Mouse (Mus musculus) C2C12 (cell line): Measurements from ENCODE around the gene Sel1l2. TPM values are rescaled to one million over a fixed set of nuclear protein-coding genes. Genes with fewer than 3 reads are reported as not detected.

Experiments
- H3K27me3 ChIP-seq: one replicate; pipeline ENCODE4 v1.6.1; 2011; ENCODE audit not compliant: control insufficient read depth, insufficient read depth, insufficient read length
- H3K36me3 ChIP-seq: one replicate; pipeline ENCODE4 v1.6.1; 2011; ENCODE audit not compliant: control insufficient read depth, insufficient read depth
- H3K4me3 ChIP-seq: one replicate; pipeline ENCODE4 v1.5.1; 2011; ENCODE audit warnings: mild to moderate bottlenecking, control low read depth; ENCODE audit not compliant: poor library complexity, insufficient read depth, severe bottlenecking
- H3K79me2 ChIP-seq: one replicate; pipeline ENCODE4 v1.6.1; 2011; ENCODE audit not compliant: control insufficient read depth, insufficient read depth
- H3K79me3 ChIP-seq: one replicate; pipeline ENCODE4 v1.6.1; 2011; ENCODE audit warnings: low read depth, control low read depth
- H3ac ChIP-seq: one replicate; pipeline ENCODE3; 2011; ENCODE audit warnings: low read depth; ENCODE audit not compliant: control insufficient read depth, insufficient read length
- CEBPB ChIP-seq: IDR thresholded peaks from one replicate; pipeline ENCODE4 v1.6.1; 2011; ENCODE audit warnings: low read depth, mild to moderate bottlenecking, control low read depth, moderate library complexity
- CTCF ChIP-seq: IDR thresholded peaks from one replicate; pipeline ENCODE4 v1.5.1; 2011; ENCODE audit not compliant: control insufficient read depth, insufficient read depth, insufficient read length
- FOSL1 ChIP-seq: IDR thresholded peaks from one replicate; pipeline ENCODE4 v1.8.0; 2011; ENCODE audit warnings: mild to moderate bottlenecking, low read length; ENCODE audit not compliant: poor library complexity, insufficient read depth, severe bottlenecking
- MAX ChIP-seq: IDR thresholded peaks from one replicate; pipeline ENCODE4 v1.6.1; 2011; ENCODE audit warnings: mild to moderate bottlenecking, control low read depth
- MYOD1 ChIP-seq: IDR thresholded peaks from one replicate; pipeline ENCODE4 v1.6.1; 2011; ENCODE audit warnings: low read depth; ENCODE audit not compliant: control insufficient read depth, insufficient read length
- MYOG ChIP-seq: IDR thresholded peaks from one replicate; pipeline ENCODE4 v1.6.1; 2011; ENCODE audit not compliant: control insufficient read depth, insufficient read length; ENCODE audit errors: extremely low read depth
- USF1 ChIP-seq: IDR thresholded peaks from one replicate; pipeline ENCODE4 v1.6.1; 2011; ENCODE audit warnings: low read depth, mild to moderate bottlenecking, control low read depth, moderate library complexity
- long read RNA-seq, 2 experiments: library from polyadenylated mRNA; unstranded; transcript quantifications; one replicate each; pipeline ENCODE4 v2.0.0; 2019 to 2020
- polyA plus RNA-seq: library from polyadenylated mRNA; unstranded; fragments of >200 nt; fragmentation: generic; extraction: Trizol; gene quantifications from one replicate; pipeline ENCODE4 v1.2.1, GENCODE M21; 2012; ENCODE audit warnings: missing spikeins

Gene Sel1l2
- polyA plus RNA-seq: not detected
- long read RNA-seq, experiment 1: 0 reads
- long read RNA-seq, experiment 2: 0 reads

DNA sequence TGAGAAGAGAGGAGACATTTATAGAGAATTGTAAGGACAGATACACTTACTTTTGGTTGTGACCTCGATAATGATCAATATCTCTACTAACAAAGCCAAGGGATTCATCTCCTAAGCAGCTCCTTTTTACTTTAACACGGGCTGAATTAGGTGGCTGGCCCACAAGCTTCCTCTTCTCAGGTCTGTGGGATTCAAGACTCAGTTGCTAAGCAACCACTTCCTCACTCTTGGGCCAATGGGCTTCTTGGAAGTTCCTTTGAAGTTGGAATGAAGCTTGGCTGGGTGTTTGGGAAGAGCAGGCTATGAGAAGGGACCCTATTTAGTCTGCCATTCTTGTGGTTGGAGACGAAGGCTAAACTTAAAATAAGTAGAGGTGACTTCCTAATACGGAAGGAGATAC lies at the start of gene Sel1l2:
TSS of gene Sel1l2 (minus strand) at position 182 of the 400 bp plus-strand sequence.
- Histone ChIP-seq H3K79me2 (no peaks in the 10 kb centered on the region), H3K4me3 (no peak within 1 kb of the TSS), H3K36me3 (no peaks in the 10 kb centered on the region), H3K27me3 (no peaks in the 10 kb centered on the region), H3ac (no peak within 1 kb of the TSS), H3K79me3 (no peaks in the 10 kb centered on the region)
- TF ChIP-seq FOSL1: no peak
- TF ChIP-seq MYOD1: no peak
- TF ChIP-seq CEBPB: no peak
- no peak for TF ChIP-seq CTCF
- TF ChIP-seq MYOG: no peak
- TF ChIP-seq USF1: no peak
- TF ChIP-seq MAX: no peak

DNA sequence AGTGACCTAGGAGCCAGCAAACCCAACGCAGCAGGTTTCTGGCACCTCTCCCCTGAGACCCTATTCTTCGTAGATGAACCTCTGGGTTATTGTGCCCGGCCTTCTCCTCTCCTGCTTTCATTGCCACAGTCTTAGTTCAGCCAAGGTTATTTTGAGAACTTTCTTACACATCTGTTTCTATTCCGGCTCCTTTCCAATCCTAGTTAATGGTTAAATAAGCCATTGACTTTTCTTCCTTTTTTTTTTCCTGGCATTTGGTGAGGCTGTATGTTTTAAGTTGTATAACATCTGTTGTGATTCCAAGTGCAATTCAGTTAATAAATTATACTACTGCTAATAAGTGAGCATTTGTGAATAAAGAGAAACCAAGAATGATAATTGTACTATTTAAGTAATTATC lies 49.6 kb upstream of the Sel1l2 start:
- no peaks in the 10 kb centered on the region for H3K79me3 ChIP-seq
- no peaks in the 10 kb centered on the region for H3K36me3 ChIP-seq
- no peaks in the 10 kb centered on the region for H3K27me3 ChIP-seq
- no peak overlapping the region for H3K4me3 ChIP-seq
- H3ac ChIP-seq: no peak overlapping the region
- TF ChIP-seq MAX (no peak), MYOD1 (no peak), FOSL1 (no peak), USF1 (no peak), CTCF (no peak), CEBPB (no peak), MYOG (no peak)
- H3K79me2 ChIP-seq: no peaks in the 10 kb centered on the region

DNA sequence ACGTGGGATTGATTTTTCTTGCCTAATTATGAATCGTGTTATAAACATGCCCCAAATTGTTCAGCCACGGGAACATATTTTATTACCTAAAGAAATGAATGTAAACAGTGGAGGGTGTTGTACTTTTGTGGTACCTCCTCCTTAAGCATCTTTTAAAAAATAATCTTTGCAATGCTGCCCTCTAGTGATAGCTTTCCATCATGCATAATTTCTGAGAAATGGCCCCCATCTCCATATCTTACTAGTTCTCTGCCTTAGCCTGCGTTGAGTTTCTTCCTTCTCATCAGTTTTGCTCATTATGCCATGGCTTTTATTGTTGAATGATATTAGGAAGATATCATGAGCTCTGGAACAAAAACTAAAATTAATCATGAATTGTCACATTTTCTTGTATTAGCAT lies 37.8 kb upstream of the Sel1l2 start:
- Histone ChIP-seq H3K79me2 (no peaks in the 10 kb centered on the region), H3K36me3 (no peaks in the 10 kb centered on the region), H3ac (no peak overlapping the region), H3K27me3 (no peaks in the 10 kb centered on the region), H3K79me3 (no peaks in the 10 kb centered on the region), H3K4me3 (no peak overlapping the region)
- TF ChIP-seq USF1 (no peak), MAX (no peak), FOSL1 (no peak), CTCF (no peak), CEBPB (no peak), MYOG (no peak), MYOD1 (no peak)

DNA sequence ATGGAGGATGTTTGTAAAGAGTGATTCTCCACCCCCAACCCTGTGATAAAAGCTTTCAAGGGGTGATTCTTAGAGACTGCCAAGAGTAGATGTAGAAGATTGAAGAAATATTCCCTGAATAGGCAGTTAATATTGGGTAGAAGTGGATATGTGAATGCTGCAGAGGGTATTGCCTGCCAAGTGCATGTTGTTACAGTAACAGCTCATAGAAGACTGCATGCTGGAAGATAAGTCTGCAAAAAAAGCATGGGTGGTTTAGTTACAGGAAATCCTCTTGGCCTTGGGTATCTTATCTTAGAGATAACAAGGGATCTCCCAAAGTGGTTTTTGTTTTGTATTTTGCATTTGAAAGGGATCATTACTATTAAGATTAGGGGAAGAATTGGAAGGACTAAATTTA lies 36.3 kb upstream of the Sel1l2 start:
- Histone ChIP-seq H3K79me3 (no peaks in the 10 kb centered on the region), H3K79me2 (no peaks in the 10 kb centered on the region), H3K27me3 (no peaks in the 10 kb centered on the region), H3K4me3 (no peak overlapping the region), H3ac (no peak overlapping the region), H3K36me3 (no peaks in the 10 kb centered on the region)
- no peak for TF ChIP-seq CTCF

DNA sequence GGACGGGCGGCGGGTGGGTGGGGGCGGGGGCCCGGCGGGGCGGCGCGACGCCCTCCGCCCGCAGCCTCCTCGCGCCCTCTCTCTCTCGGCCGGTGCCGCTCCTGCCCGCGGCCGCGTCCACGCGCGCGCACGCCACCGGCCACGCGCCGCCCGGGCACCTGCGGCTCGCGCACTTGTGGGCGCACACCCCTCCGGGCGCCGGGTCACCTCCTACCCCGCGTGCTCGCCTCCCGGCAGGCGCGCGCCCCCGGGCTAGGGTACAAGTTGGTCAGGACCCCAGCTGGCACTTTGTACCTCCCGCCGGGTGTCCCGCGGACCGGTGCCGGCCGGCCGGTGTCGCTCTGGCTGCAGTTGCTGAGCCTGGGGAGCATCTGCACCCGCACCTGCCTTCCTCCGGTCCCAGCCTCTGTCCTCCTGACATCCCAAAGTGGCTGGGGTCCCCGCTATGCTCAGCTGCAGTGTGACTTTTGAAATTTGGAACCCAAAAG lies 6.3 kb upstream of the Sel1l2 start:
- Histone ChIP-seq H3K79me2 (no peaks in the 10 kb centered on the region), H3K79me3 (no peaks in the 10 kb centered on the region), H3K27me3 (peaks cover 6% of the 10 kb centered on the region), H3ac (no peak overlapping the region), H3K4me3 (peak overlapping the region; percentile 2), H3K36me3 (no peaks in the 10 kb centered on the region)
- TF ChIP-seq CTCF: no peak
- TF ChIP-seq CEBPB: no peak
- no peak for TF ChIP-seq MYOD1
- TF ChIP-seq MYOG: no peak
- TF ChIP-seq MAX: no peak
- no peak for TF ChIP-seq USF1
- TF ChIP-seq FOSL1: no peak

DNA sequence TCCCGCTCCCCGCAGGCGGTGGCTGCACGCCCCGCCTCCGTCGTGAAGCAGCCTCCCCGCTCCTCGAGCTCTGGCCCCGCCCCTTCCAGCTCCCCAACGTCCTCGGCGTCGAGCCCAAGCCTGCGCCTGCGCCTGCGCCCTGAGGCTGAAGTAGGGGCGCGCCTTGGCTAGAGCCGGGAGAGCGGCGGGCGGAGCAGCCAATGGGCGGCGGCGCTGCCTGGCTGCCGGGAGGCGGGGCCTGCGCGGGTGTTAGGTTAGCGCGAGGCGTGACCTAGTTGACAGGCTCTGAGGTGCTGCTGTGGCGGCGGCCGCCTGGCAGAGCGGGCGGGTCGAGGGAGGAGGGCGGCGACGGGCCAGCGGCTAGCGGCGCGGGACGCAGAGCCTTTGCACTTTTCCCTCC lies 5.7 kb upstream of the Sel1l2 start, which contains the start of gene Macrod2:
TSS of gene Macrod2 (plus strand) at position 131 of the 400 bp plus-strand sequence.
- H3K36me3 ChIP-seq: no peaks in the 10 kb centered on the region
- H3ac ChIP-seq: peak within 1 kb of the TSS; percentile 18
- no peaks in the 10 kb centered on the region for H3K79me3 ChIP-seq
- no peaks in the 10 kb centered on the region for H3K79me2 ChIP-seq
- peak within 1 kb of the TSS; percentile 2 for H3K4me3 ChIP-seq
- H3K27me3 ChIP-seq: peaks cover 6% of the 10 kb centered on the region
- TF ChIP-seq MAX (peak; percentile 39), CEBPB (no peak)
